Mouse (Mus musculus) limb, embryonic 14.5 days (tissue): Measurements from ENCODE around the gene Ntpcr. TPM values are rescaled to one million over a fixed set of nuclear protein-coding genes. Genes with fewer than 3 reads are reported as not detected.
A peak's percentile ranks its signal among the peaks of the same experiment; 100 is the strongest.

Experiments used
- ATAC-seq: fragments of 200-750 bp; cut with Nextera tagmentation; 2 replicates; pipeline ENCODE4 v1.8.0; 2017; ENCODE audit warnings: low read depth, moderate number of reproducible peaks, moderate TSS enrichment; ENCODE audit not compliant: low FRiP score
- DNase-seq: peaks from one replicate; pipeline ENCODE4 v3.0.0-alpha.2; 2015; ENCODE audit warnings: low spot score
- H3K27ac ChIP-seq: fragments of 300-500 bp; sonication (generic); replicated peaks from 2 replicates; pipeline ENCODE4 v1.5.1; 2014; ENCODE audit warnings: low read depth, mild to moderate bottlenecking, low read length, moderate library complexity, mixed read lengths
- H3K27me3 ChIP-seq: fragments of 300-500 bp; sonication (generic); 2 replicates; pipeline ENCODE4 v1.6.1; 2014; ENCODE audit warnings: low read length, mixed read lengths; ENCODE audit not compliant: control insufficient read depth, insufficient read depth
- H3K36me3 ChIP-seq: fragments of 300-500 bp; sonication (generic); 2 replicates; pipeline ENCODE4 v1.6.1; 2014; ENCODE audit warnings: mild to moderate bottlenecking, low read length, moderate library complexity, mixed read lengths; ENCODE audit not compliant: control insufficient read depth, insufficient read depth
- H3K4me1 ChIP-seq: fragments of 300-500 bp; sonication (generic); 2 replicates; pipeline ENCODE4 v1.6.1; 2014; ENCODE audit warnings: antibody characterized with exemption, low read length, mixed read lengths; ENCODE audit not compliant: control insufficient read depth, insufficient read depth
- H3K4me2 ChIP-seq: fragments of 300-500 bp; sonication (generic); replicated peaks from 2 replicates; pipeline ENCODE4 v1.6.1; 2014; ENCODE audit warnings: low read depth, mild to moderate bottlenecking, low read length, moderate library complexity; ENCODE audit not compliant: severe bottlenecking
- H3K4me3 ChIP-seq: fragments of 300-500 bp; sonication (generic); replicated peaks from 2 replicates; pipeline ENCODE4 v1.5.1; 2014; ENCODE audit warnings: low read length
- H3K9ac ChIP-seq: fragments of 300-500 bp; sonication (generic); 2 replicates; pipeline ENCODE4 v1.6.1; 2014; ENCODE audit warnings: mild to moderate bottlenecking, low read depth, low read length, moderate library complexity; ENCODE audit not compliant: severe bottlenecking
- H3K9me3 ChIP-seq: fragments of 300-500 bp; sonication (generic); 2 replicates; pipeline ENCODE4 v1.6.1; 2016; ENCODE audit warnings: low read length; ENCODE audit not compliant: control insufficient read depth
- POLR2A ChIP-seq: fragments of 200-500 bp; IDR thresholded peaks from 2 replicates; pipeline ENCODE4 v1.8.0; 2012; ENCODE audit warnings: inconsistent platforms, mild to moderate bottlenecking, moderate library complexity, borderline replicate concordance; ENCODE audit not compliant: insufficient read depth, insufficient read length; ENCODE audit errors: extremely low read depth
- WGBS: fragments of 180-500 bp; shearing (Covaris S2); extraction: QIAGEN DNeasy Blood & Tissue Kit; methylation state at CpG from one replicate; pipeline ENCODE4 v1.1.7; 2014; 5-methylcytosine and 5-hydroxymethylcytosine counted together
- polyA plus RNA-seq, 2 experiments: library from polyadenylated mRNA; depleted of rRNA in 1 of 2; stranded (reverse) in 1 of 2; unstranded in 1 of 2; fragments of >200 nt; fragmentation: Nextera tagmentation in 1 of 2; extraction: Ambion mirVana in 1 of 2; gene quantifications; 2 replicates each; pipeline versions ENCODE4 v1.2.1 to v1.2.3; 2012 to 2014

Gene Ntpcr
- polyA plus RNA-seq, 2 experiments = 39.0 to 45.3 TPM

DNA sequence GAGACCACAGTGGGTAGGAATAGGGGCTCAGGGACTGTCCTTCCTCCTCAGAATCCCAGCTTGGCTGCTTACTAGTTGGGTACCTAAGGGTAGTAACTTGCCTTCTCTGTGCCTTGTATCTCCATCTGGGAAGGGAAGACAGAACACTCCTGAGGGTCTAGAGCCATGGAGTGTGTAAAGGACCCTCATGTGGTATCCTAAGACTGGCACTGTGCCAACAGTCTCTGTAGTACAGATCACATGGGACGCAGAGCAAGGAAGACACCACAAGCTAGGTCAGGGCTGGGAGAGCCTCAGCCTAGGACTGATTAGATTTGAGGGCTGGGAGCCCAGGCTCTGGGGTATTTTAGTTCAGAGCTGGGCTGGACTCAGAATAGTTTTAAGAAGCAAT lies 27.3 kb downstream of the Ntpcr start:
- Histone ChIP-seq H3K4me1 (peaks cover 11% of the 10 kb centered on the region), H3K36me3 (no peaks in the 10 kb centered on the region), H3K27me3 (no peaks in the 10 kb centered on the region), H3K9ac (0 out of 2 replicates have a peak overlapping the region, but pooled peaks have one; percentile 28), H3K27ac (peak overlapping the region; percentile 1; the same call in 1 of the 2 replicates), H3K4me3 (no peak overlapping the region), H3K9me3 (no peaks in the 10 kb centered on the region), H3K4me2 (no peak overlapping the region)
- no peak for TF ChIP-seq POLR2A
- no peak for DNase-seq
- ATAC-seq = no peak
- WGBS = 89% methylated on average over 1 of the region's 1 CpGs

DNA sequence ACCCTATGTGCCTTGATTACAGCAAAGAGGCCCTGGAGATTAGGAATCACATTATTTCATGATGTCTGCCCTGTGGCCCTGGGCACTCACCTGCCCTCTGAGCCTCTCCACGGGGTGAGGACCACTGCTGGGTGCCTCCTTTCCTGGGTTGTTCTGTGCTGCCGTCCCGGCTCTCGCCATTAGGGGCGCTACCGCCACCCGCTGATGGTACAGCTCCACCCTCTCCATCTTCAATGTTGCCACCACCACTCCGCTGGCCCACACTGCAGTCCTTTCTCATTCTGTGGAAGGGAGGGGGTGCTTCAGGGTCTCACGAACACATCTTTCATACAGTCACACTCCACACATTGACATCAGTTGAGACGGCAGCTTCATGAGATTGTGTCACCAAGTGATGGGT lies 29.3 kb downstream of the Ntpcr start:
- Histone ChIP-seq H3K27ac (no peak overlapping the region), H3K36me3 (no peaks in the 10 kb centered on the region), H3K9ac (no peak overlapping the region), H3K4me1 (peaks cover 11% of the 10 kb centered on the region), H3K27me3 (no peaks in the 10 kb centered on the region), H3K9me3 (no peaks in the 10 kb centered on the region), H3K4me3 (no peak overlapping the region), H3K4me2 (no peak overlapping the region)
- no peak for TF ChIP-seq POLR2A
- DNase-seq = no peak
- ATAC-seq = no peak
- WGBS = 55% methylated on average over 10 of the region's 10 CpGs

DNA sequence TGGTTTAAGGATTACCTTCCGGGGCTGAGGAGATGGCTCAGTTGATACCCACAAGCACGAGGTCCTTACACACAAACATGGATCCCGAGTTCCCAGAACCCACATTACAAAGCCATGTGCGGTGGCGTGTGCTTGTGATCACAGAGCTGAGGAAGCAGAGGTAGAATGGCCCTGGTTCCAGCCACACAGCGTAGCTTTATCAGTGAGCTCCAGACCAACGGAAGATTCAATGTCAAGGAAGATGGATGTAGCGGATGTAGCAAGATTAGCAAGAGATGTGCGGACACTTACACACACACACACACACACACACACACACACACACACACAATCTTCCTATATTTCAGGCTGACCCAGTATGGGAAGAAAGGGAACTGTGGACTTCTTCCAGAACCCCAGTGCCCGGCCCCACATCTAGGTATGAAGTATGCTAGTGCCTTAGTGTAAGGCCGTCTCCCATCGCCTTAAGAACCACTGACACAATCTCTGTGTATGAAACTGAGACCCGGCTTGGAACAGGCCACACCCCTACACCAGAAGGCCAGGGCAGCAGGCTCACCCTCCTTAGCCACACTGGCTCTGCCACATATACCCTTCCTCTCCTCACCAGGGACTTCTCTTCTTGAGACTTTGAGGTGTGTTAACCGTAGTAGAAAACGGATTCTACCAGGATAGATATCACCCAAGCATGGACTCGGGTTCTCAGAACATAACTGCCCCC lies 33.5 kb downstream of the Ntpcr start:
- H3K4me2 ChIP-seq = no peak overlapping the region
- no peak for TF ChIP-seq POLR2A
- no peaks in the 10 kb centered on the region for H3K36me3 ChIP-seq
- no peaks in the 10 kb centered on the region for H3K4me1 ChIP-seq
- H3K9ac ChIP-seq = no peak overlapping the region
- no peak overlapping the region for H3K4me3 ChIP-seq
- DNase-seq = no peak
- 94% methylated on average over 16 of the region's 16 CpGs for WGBS
- no peak overlapping the region for H3K27ac ChIP-seq
- H3K9me3 ChIP-seq = no peaks in the 10 kb centered on the region
- H3K27me3 ChIP-seq = no peaks in the 10 kb centered on the region
- ATAC-seq = no peak

DNA sequence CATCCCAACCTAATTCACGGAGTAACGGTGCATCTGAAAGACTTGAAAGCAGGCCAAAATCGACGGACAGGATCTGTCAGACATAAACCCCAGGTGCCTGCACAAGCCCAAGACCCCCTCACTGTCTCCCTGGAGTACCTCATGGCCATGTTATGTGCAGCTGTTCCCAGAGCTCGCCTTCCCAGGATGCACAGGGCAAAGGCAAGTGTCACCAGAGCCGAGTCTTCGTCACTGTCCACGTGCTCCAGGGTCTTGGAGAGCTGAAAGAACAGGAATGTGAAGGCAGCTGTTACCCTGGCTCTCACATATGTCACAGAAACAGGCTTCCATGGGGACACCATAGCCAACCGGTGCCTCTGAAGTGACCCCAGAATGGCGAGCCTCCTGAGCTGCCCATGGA lies 38.3 kb downstream of the Ntpcr start:
- WGBS = 75% methylated on average over 10 of the region's 10 CpGs
- no peak for TF ChIP-seq POLR2A
- H3K36me3 ChIP-seq = no peaks in the 10 kb centered on the region
- no peaks in the 10 kb centered on the region for H3K9me3 ChIP-seq
- no peak overlapping the region for H3K4me3 ChIP-seq
- H3K9ac ChIP-seq = no peak overlapping the region
- no peaks in the 10 kb centered on the region for H3K4me1 ChIP-seq
- ATAC-seq (peak; percentile 83), DNase-seq (no peak)
- H3K27me3 ChIP-seq = no peaks in the 10 kb centered on the region
- no peak overlapping the region for H3K27ac ChIP-seq
- H3K4me2 ChIP-seq = no peak overlapping the region

DNA sequence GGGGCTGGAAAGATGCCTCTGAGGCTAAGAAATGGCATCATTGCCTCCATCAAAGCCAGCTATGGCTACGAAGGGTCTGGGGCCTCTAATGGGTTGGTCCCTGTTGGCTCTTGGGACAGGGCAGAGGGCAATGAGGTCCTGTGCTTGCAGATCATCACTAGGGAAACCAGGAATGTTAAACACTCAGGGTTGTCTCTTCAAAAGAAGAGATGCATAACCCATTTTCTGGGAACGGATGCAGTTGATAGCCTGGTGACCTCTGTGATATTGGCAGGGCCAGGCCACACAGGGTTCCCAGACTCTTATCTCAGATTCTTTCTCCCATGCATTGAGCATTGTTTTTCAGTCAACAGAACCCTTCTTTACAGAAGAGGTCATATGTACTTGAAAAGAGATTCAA lies 42.5 kb downstream of the Ntpcr start:
- 64% methylated on average over 2 of the region's 2 CpGs for whole genome bisulfite sequencing
- TF ChIP-seq POLR2A = no peak
- Histone ChIP-seq H3K9ac (no peak overlapping the region), H3K9me3 (no peaks in the 10 kb centered on the region), H3K4me2 (no peak overlapping the region), H3K4me1 (no peaks in the 10 kb centered on the region), H3K27ac (no peak overlapping the region), H3K36me3 (no peaks in the 10 kb centered on the region), H3K27me3 (no peaks in the 10 kb centered on the region), H3K4me3 (no peak overlapping the region)
- no peak for ATAC-seq
- no peak for DNase-seq
